Mouse (Mus musculus) olfactory bulb, adult 2 months (tissue): ENCODE results near the gene Spatc1l.

Source experiments
- CTCF ChIP-seq: fragments of 200-500 bp; IDR thresholded peaks from 2 replicates; pipeline ENCODE4 v1.5.1; 2012; ENCODE audit warnings: low read depth, mild to moderate bottlenecking, low read length, moderate library complexity; ENCODE audit not compliant: insufficient read depth
- POLR2A ChIP-seq: fragments of 200-500 bp; IDR thresholded peaks from 2 replicates; pipeline ENCODE4 v1.6.1; 2012; ENCODE audit warnings: mild to moderate bottlenecking, low read depth, low read length, moderate library complexity; ENCODE audit not compliant: insufficient read depth

DNA sequence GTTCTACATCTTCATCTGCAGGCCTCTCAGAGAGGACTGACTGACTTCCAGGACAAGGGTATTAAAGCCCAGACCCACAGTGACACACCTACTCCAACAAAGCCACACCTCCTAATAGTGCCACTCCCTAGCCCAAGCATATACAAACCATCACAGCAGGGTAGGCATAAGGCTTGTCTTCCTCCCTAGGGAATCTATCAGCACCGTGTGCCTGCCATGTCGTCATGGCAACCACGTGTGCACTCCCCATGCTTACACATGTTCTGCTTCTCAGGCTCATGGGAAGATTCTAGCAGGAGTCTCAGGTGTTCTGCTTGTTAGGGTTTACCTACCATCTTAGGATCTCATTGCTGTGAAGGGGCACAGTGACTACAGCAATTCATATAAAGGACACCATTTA, 10.5 kb upstream of the Spatc1l start:
- TF ChIP-seq CTCF (no peak), POLR2A (no peak)
